Mouse (Mus musculus) adrenal gland, adult 2 months (tissue): Measurements from ENCODE around the gene Ptgds. TPM values are rescaled to one million over a fixed set of nuclear protein-coding genes. Genes with fewer than 3 reads are reported as not detected.

Experiments used
- DNase-seq: peaks from one replicate; pipeline ENCODE4 v3.0.0; 2021
- polyA plus RNA-seq: library from polyadenylated mRNA; depleted of rRNA; stranded (reverse); fragments of >200 nt; gene quantifications from 2 replicates; pipeline ENCODE4 v1.2.3, GENCODE M21; 2012
- total RNA-seq, 2 experiments: library from RNA; stranded (reverse); gene quantifications; 2 replicates each; pipeline ENCODE4 v1.2.3; 2021

Gene Ptgds
- total and polyA plus RNA-seq, 3 experiments: 2.5 to 4.9 (median 2.7) TPM

DNA sequence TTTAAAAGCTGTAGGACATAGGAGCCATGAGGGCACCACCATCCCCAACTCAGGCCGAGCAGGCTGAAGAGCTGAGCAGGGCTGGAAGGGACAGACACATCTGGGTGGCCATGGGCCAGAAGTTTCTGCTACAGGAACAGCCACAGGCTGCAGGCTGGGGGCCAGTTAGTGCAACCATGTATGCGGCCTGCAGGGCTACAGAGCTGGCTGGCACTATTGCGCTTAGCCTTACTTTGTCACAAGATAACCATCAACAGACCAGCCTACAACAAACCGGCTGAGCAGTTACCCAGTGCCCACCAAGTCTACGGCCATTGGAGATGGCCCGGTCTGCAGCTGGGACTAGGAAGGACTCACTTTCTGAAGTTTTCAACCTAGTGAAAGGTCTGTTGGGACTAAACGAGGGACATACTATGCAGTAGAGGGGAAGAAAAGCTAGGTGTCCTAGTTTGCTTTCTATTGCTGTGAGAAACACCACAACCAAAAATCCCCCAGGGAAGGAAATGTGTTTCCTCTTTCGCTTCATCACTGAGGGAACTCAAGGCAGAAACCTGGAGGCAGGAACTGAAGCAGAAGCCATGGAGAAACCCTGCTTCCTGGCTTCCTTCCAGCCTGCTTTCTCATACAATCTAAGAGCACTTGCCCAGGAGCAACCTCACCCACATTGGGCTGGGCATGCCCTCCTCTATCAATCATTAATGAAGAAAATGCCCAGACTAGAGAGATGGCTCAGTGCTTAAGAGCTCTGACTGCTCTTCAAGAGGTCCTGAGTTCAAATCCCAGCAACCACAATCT is 18.8 kb downstream of the Ptgds start:
- DNase-seq: no peak

- no peak for DNase-seq
These were observed 27.2 kb downstream of the Ptgds start for GRCm38 (mm10) chr2:25442682-25443081.

DNA sequence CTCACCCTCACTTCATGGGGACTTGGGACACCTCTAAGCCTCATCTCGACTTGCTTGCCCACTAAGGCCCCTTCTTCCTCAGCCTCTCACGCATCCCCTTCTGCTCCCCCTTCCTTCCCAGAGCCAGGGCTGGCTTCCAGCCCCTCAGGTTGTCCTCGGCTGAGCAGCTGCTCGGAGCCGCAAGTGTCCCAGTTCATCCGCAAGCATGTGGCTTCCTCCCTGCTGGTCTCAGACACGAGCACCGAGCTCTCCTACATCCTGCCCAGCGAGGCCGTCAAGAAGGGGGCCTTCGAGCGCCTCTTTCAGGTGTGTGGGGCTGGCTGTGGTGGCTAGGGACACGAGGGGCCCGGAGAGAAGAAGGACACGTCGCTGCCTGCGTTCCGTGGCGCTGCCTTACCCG is 28.8 kb downstream of the Ptgds start:
- DNase-seq: no peak

DNA sequence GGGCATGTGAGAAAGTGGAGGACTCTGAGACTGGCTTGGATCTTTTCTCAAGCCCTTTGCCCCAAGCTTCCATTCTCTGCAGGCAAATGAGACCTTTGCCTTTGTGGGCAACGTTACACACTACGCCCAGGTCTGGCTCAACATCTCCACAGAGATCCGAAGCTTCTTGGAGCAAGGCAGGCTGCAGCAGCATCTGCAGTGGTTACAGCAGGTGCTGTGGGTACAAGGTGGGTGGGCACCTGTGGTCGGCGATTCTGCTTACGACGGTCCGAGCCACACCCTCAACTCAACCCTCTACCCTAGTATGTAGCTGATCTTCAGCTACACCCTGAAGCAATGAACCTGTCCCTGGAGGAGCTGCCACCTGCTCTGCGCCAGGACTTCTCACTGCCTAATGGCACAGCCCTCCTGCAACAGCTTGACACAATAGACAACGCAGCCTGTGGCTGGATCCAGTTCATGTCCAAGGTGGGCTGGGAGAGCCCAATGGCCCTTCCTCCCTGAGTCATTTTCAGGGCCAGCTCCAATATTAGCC is 33.5 kb downstream of the Ptgds start:
- no peak for DNase-seq

DNA sequence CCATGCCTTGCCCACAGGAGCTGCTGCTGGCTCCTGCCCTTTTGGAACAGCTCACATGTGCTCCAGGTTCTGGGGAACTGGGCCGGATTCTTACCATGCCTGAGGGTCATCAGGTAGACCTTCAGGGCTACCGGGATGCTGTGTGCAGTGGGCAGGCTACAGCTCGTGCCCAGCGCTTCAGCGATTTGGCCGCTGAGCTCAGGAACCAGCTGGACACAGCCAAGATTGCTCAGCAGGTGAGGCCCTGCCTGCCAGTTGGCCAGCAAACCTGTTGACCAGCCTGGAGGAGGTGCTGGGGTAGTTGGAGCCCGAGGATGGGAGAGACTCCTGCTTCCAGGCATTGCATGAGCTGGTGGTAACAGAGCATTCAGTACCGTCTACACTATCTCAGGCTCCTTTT is 35.6 kb downstream of the Ptgds start:
- DNase-seq: no peak

GRCm38 (mm10) chr2:25433101-25433500 is 36.7 kb downstream of the Ptgds start:
- no peak for DNase-seq

GRCm38 (mm10) chr2:25432326-25433098 is 37.3 kb downstream of the Ptgds start:
- DNase-seq: no peak

DNA sequence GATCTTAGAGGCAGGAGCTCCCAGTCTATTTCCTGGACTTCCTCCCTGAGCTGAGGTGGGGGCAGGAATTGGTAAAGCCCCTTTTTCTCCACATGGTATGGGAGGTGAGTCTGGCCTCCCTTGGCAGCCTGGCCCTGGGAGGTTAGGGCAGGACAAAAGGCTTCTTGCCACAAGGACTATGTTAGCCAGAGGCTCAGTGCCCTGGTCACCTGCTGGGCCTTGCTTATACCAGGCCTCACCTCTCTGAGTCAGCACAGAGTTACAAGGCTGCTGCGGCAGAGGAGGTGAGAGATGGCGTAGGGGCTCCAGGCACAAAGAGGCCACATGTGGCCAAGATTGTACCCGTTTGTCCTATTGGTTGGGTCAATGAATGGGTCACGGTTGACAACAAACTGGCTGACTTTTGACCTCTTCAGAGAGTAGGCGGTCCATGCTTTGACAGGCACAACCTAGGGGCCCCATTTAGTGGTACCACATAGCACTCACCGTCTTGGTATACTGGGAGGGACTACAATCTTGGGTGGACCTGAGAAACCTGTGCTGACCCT is 38.5 kb downstream of the Ptgds start:
- DNase-seq: no peak

GRCm38 (mm10) chr2:25430395-25431233 is 39.2 kb downstream of the Ptgds start:
- DNase-seq: no peak

DNA sequence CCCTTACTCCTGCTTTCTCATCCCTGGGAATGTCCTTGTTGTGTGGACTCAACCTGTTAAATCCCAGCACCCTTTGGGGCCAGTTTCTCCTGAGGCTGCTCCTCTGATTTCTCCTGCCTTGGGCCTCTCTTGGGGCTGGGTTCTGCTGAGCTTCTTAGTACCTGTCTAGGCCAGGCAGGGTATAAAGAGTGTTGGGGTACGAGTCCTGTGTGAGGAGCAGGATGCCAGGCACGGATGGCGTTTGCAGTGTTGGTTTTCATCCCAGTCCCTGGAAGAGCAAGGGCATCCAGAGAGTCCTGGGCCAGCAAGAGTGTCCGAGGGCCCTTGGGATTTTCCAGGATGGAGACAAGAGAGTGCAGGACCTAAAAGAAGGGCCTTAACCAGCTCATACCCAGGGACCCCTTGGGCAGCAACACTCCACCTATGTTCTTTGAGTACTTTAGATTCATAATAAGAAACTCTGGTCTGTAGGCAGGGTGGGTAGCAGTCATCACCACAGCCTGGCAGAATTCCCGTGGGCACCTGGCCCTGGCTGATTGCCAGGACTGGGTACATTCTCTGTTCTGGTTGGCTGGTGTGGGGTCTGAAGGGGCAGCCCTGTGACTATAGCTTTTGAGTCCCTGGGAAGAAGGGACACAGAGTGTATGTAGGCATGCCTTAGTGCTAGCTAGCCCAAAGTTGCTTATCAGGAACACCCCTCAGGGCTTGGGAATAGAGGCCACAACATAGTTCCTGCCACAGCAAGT is 40.2 kb downstream of the Ptgds start:
- no peak for DNase-seq

- peak; percentile 96 for DNase-seq
These were observed 41.2 kb downstream of the Ptgds start, which contains the start of gene Abca2 for GRCm38 (mm10) chr2:25428442-25429236. Gene Abca2 (plus strand): TSS chr2:25428703.

DNA sequence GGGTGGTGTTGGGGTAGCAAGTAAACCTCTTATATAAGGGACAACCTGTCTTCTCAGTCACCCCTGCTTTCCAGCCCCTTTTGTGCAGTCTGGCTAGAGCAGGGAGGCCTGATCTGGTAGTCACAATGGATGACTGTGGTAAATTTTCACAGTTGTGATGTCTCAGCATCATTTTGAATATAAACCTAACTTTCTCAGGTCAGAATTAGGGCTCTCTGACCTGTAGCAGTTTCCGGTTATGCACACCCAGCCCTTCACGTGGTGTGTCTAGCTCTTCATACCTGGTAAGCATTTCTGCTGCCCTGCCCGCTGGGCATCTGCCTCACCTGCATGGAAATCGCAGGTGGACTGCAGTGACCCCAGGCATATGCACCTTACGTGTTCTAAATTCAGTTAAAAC is 42.6 kb downstream of the Ptgds start:
- no peak for DNase-seq

- DNase-seq: peak; percentile 59
These were observed 43.1 kb downstream of the Ptgds start for GRCm38 (mm10) chr2:25426721-25427191.

DNA sequence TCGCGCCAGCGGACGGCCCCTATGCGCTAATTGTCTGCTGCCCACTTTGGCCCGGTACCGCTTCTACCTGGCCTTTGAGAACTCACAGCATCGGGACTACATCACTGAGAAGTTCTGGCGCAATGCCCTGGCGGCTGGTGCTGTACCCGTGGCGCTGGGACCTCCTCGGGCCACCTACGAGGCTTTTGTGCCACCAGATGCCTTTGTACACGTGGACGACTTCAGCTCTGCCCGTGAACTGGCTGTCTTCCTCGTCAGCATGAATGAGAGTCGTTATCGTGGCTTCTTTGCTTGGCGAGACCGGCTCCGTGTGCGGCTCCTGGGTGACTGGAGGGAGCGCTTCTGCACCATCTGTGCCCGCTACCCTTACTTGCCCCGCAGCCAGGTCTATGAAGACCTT is 44.4 kb downstream of the Ptgds start:
- DNase-seq: no peak

GRCm38 (mm10) chr2:25423626-25424025 is 46.2 kb downstream of the Ptgds start:
- no peak for DNase-seq

GRCm38 (mm10) chr2:25422587-25423410 is 47.0 kb downstream of the Ptgds start, which contains the start of gene Fut7:
Gene Fut7 (plus strand): TSS chr2:25423267.
- no peak for DNase-seq

DNA sequence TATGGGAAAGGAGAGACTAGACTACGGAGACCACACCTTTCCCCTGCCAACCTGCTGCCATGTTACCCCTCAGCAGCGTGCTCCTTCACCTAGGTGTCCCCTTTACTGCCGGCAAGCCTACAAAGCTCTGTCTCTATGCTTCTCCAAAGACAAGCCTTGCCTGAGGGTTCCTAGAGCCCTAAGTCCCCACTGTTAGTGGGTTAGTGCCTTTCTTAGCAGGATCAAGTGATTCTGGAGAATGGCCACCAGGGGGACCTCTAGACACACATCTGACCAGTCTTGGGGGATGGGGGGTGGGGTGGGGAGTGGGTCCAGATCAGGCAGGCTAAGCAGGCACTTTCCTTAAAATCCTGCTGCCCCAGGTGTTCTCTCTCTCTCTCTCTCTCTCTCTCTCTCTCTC is 48.0 kb downstream of the Ptgds start:
- peak; percentile 49 for DNase-seq

DNA sequence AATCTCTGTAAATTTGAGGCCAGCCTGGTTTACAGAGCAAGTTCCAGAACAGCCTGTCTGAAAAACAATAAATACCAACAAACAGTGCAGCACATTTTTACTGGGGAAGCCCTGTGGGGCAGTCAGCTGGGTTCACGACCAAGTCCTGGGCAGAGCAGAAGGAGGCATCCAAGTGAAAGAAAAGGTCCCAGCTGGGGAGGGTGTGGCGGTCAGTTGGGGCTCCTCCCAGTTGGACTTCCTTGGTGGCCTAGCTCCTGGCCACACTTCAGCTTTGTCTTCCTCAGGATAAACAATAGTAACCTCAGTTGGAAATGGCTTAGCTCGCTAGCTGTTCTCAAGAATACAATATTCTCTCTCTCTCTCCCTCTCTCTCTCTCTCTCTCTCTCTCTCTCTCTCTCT is 52.4 kb downstream of the Ptgds start:
- DNase-seq: peak; percentile 27
